Mouse (Mus musculus) embryo, embryonic 9.5 days (tissue): Measurements from ENCODE around the gene 4930564D02Rik.

Experiments
- DNase-seq: peaks from one replicate; pipeline ENCODE4 v3.0.0-alpha.2; 2017; ENCODE audit errors: extremely low spot score

The 4930564D02Rik gene

DNA sequence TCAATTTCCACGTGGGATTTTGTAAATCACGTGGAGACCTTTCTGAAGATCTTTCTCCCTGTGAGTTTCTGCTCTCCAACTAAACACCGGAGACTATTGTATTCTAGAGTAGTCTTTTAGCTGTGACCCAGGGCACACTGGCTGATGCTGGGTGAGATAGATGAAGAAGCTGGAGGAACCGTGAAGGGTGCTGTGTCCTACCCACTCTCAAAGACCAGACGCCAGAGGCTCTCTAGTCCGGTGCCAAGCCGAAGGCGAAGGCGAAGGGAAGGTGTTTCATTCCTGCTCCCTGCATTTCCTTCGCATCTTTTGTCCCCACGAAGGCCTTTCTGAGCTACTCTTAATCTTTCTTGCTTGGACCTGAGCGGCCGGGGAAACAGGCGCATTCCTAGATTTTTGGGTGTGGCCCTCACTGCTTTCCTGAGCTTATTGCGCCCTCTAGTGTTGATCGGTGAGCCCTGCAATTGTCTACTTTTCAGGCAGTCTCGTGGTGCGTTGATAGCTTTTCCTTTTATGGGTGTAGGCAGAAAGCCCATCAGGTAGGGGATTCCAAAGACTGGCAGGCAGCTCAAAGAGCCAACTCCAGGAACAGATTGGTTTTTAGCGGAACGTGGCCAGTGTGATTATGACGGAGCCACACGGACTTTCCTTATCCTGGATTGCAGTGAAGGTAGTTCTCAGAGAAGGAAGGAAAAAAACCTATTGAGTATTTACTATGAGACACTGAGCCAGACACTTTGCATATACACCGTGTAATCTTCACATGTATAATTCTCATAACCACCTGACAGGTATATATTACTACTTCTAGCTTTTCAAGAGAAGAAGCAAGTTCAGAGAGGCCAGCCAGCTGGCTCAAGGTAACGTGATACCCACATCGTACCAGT, 7.8 kb upstream of the 4930564D02Rik start:
- peak; percentile 88 for DNase-seq

GRCm38 (mm10) chr3:105059911-105060310, 6.7 kb upstream of the 4930564D02Rik start:
- no peak for DNase-seq

GRCm38 (mm10) chr3:105060992-105061391, 5.7 kb upstream of the 4930564D02Rik start:
- DNase-seq = no peak

GRCm38 (mm10) chr3:105061496-105061895, 5.1 kb upstream of the 4930564D02Rik start:
- DNase-seq = no peak

DNA sequence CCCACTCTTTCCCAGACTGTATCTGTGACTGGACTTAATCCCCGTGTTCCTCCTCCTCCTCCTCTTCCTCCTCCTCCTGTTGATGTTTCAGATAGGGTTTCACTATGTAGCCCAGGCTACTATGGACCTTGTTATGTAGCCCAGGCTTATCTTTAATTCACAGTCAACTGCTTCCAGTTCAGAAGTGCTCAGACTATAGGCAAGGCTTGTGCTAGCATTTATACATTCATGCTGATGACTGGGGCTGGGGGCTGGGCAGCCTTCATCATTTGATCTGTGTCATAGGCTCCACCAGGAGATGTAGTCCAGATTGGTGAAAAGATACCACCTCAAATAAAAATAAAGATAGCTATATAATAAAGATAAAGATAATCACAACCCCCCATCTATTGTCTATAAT, 4.7 kb upstream of the 4930564D02Rik start:
- DNase-seq = no peak

DNA sequence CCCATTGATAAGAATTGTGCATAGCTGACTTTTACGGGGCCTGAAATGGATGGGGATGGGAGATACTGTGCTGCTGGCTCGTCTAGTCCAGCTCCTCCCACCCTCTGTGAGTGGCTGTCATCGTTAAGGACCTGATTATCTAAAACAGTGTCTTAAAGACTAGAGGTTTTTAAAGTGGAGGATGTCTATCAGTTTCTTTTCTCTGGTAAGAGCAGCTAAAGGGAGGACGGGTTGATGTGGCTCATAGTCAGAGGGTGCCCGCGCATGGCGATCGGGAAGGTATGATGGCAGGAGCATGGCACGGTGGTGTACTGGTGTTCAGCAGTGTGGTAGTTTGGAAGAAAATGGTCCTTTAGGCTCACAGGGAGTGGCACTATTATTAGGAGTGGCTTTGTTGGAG, 4.0 kb upstream of the 4930564D02Rik start:
- no peak for DNase-seq

- DNase-seq = no peak
Observed at GRCm38 (mm10) chr3:105070553-105070952, 3.9 kb downstream of the 4930564D02Rik start.

- DNase-seq = no peak
Observed at GRCm38 (mm10) chr3:105071251-105071650, 4.6 kb downstream of the 4930564D02Rik start.

DNA sequence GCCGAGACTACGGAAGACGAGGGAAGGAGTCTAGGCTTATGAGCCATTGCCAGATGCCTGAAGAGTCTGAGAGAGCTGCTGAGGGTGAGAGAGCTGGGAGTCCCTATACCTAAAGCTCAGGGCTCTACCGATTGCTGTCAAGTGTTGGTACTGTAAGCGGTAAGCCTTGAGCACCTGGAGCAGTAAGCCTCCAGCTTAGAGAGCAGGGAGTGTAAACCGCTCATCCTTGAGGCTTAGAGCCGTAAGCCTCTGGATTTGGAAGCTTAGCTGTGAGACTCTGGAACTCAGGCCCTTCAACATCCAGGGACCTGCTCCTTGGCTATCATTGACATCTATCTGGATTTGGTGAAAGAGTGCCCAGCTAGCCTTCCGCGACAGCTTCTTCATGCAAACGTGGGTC, 5.9 kb downstream of the 4930564D02Rik start:
- DNase-seq = no peak

GRCm38 (mm10) chr3:105075796-105076195, 9.2 kb downstream of the 4930564D02Rik start:
- no peak for DNase-seq

DNA sequence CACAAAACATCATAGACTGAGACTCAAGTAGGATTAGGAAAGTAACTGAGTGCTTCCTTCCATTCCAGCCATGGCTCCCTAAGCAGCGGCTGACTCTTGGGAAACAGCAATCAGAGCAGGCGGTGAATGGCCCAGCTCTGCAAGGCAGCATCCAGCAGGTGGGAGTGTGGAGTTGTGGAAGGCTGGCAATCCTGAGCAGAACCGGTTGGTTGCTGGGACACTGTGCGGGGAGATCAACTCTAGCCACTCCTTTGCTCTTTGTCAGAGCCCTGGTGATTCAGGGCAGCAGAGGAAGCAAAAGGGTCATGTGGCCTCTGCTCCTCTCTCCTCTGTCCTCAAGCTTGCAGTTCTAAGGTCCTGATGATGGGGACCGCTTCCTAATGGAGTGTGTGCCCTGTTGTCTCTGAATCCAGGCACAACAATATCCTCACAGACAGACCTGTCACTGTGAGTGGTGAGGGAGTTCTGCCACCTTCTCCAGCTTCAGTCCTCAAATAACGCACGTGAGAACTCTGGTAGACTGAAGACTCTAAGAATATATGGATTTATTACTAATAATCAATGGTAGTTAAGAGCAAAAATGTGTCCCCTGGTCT, 11.7 kb downstream of the 4930564D02Rik start:
- DNase-seq = peak; percentile 81

GRCm38 (mm10) chr3:105087344-105087743, 20.7 kb downstream of the 4930564D02Rik start:
- DNase-seq = no peak

- DNase-seq = no peak
Observed at GRCm38 (mm10) chr3:105088638-105089037, 22.0 kb downstream of the 4930564D02Rik start.

DNA sequence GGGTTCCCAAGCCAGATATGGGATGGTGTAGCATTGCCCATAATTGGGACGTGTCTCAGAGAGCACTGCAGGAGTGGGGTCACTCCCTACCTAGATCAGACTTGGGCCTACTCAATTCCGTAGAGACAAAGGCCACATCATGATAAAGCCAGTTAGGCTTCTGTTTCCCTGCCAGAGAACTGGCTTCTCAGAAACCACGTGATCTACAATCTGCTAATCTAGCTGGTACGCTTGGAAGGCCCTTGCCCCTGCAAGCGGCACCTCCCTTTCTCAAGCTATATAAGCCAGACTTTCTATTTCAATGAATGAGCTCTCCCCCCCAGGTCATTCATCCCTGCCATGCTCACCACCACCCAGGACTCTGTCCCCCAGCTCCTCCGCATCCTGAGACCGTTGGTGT, 23.5 kb downstream of the 4930564D02Rik start:
- no peak for DNase-seq

- peak; percentile 46 for DNase-seq
Observed at GRCm38 (mm10) chr3:105090981-105091380, 24.3 kb downstream of the 4930564D02Rik start.

DNA sequence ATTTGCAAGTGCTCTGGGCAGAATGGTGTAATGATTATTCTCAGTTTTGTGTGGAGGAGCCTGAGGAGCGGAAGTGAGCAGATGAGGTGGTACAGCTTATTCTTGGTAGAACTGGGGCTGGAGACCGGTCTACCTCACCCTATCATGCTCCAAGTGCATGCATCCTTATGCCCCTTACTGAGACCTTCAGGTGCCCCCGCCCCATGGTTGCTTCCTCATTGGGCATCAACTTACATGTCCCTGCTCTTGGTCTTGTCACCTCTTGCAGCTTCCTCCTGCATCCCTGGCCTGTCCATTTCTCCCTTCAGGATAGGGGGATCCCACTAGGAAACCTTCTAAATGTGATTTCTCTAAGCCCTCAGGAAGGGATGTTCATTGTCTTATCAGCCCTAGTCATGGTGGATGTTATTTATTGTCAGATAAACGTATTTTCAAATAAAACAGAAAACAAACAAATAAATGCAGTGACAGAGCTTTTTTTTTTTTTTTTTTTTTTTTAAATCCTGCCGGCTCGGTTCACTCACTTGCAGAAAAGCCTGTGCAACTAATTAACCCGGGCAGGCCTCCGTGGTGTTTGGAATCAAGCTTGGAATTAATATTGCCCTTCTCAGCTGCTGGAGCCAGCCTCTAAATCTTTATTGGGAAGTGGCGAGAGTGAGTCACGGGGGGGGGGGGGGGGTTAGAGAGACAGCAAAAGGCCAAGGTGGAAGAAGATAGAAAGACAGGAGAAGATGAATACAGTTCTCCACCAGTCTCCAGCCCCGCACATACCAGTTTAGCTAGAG, 26.3 kb downstream of the 4930564D02Rik start:
- DNase-seq = no peak

- DNase-seq = no peak
Observed at GRCm38 (mm10) chr3:105094448-105094847, 27.8 kb downstream of the 4930564D02Rik start.

GRCm38 (mm10) chr3:105095026-105095425, 28.4 kb downstream of the 4930564D02Rik start:
- no peak for DNase-seq

GRCm38 (mm10) chr3:105097581-105097980, 30.9 kb downstream of the 4930564D02Rik start:
- no peak for DNase-seq

- peak; percentile 37 for DNase-seq
Observed at GRCm38 (mm10) chr3:105099526-105100269, 33.1 kb downstream of the 4930564D02Rik start.

- no peak for DNase-seq
Observed at GRCm38 (mm10) chr3:105100270-105100589, 33.6 kb downstream of the 4930564D02Rik start.

GRCm38 (mm10) chr3:105105827-105106226, 39.2 kb downstream of the 4930564D02Rik start:
- no peak for DNase-seq
